Mouse (Mus musculus) monocyte, adult 2 months (primary cell): Measurements from ENCODE around the gene Mxi1.
A peak's percentile ranks its signal among the peaks of the same experiment; 100 is the strongest.

ENCODE experiments used
- DNase-seq, 2 experiments: peaks; one replicate each; pipeline ENCODE4 v3.0.0; 2022; ENCODE audit warnings: low spot score in 2 of 2, low read depth in 1 of 2

The Mxi1 gene

DNA sequence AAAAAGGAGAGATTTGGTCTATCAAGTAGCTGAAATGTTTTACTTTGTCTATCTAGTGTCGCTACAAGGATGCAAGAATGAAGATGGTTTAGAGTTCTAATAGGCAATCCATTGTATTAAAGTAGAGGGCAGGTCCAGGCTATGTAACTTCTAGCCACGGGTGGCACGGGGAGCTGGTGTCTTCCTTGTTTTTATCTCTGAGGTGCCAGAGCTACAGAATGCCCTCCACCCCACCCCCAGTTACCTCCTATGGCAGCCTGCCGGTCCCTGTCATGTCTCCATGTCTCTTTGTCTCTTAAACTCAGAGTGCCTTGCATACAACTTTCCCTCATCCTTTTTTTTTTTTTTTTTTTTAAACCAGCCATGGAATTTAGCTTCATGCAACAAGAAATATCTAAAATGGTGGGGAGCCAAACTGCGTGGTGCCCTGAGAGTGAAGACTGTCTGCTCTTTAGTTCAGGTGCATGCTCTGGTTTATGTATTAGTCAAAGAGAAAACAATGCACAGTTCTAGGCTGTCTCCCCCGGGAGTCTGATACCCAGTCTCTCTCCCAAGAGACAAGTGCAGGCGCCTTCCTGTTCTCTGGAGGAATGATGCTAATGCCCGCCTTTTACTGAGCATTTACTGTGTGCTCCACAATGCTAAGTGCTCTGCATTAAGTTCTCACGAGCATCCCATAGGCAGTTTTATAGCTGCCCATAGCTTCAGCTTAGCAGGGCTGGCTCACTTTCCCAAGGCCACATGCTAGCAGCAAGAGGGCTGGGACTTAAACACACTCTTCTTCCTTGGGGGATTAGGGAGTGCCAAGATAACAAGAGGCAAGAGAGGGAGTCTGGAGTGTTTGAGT is 10.2 kb downstream of the Mxi1 start:
- DNase-seq = no peak

DNA sequence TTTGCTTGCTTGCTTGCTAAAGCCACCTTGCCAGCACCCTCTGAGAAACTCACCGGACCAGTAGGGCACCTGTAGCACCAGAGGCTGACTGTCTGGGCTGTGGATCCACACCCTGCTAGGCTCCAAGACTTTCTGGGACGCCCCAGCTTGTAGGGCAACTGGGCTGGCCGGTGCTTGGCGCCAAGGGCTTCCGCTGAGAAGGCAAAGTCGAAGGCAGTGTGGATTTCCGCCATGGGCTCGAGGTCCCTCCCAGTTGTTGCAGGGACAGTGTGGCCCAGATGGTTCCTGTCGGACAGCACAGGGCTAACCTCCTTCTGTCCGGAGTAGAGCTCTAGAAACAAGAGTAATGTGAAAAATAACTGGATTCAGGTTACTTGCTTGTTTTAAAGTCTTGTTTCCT is 11.0 kb downstream of the Mxi1 start:
- no peak for DNase-seq

DNA sequence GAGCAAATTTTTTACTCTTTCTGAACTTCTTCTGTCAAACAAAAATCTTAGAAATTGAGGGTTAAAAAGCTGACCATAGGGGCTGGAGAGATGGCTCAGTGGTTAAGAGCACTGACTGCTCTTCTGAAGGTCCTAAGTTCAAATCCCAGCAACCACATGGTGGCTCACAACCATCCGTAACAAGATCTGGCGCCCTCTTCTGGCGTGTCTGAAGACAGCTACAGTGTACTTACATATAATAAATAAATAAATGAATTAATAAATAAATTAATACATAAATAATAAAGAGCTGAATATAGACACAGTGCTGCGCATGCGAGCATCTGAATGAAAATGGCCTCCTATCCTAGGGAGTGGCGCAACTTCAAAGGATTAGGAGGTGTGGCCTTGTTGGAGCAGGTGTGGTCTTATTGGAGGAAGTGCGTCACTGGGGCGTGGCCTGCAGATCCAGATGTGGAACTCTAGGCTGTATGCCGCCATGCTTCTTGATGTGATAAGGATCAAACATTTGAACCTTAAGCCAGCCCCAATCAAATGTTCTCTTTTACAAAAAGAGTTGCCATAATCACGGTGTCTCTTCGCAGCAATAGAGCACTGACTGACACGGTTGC is 12.2 kb downstream of the Mxi1 start:
- no peak for DNase-seq

DNA sequence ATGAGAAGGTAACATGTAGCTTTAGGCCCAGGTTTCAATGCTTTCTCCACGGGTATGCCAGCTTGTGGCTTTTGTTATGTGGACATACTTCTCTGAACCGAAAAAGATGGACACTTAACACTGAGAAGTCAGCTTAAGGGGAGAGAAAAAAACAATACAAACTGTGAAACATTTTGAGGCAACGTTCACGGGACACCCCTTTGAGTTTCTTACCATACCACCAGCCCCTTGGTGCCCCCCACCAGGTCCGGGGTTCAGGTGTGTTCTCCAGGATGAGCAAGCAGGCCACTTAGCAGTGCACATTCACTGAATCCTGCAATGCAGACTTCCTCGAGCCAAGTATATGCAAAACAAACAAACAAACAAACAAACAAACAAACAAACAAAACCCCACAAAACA is 14.5 kb downstream of the Mxi1 start:
- DNase-seq = no peak

DNA sequence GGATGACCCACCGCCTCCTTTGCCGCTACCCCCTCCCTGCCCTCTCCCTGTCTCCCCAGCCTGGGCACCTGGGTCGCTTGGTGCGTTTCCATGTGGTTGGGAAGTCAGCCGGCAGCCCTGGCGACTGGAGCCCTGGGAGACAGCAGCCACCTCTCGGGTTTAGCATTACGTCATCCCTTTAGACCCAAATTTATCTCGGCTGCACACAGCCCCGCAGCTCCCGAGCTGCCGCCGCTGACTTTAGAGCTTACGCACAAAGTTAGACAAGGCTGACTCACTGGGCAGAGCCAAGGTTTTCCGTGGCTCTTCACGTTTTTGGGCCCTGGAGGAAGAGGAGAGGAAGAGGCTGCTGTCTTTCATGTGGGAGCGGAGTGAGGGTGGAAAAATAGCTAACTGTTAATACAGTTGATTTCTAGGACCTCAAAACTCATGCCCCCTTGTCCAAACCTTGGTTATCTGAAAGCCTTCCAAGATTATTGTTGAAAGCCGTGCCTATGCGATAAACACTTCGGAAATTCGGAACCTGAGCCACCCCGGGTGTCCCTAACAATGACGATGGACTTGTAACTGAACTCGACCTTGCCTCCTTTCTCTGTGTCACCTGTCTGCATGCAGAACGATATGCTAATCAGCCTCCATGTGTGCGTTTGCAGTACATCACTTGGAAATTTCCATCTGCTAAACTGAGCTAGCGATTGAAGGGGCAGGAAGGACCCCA is 15.4 kb downstream of the Mxi1 start:
- no peak for DNase-seq

DNA sequence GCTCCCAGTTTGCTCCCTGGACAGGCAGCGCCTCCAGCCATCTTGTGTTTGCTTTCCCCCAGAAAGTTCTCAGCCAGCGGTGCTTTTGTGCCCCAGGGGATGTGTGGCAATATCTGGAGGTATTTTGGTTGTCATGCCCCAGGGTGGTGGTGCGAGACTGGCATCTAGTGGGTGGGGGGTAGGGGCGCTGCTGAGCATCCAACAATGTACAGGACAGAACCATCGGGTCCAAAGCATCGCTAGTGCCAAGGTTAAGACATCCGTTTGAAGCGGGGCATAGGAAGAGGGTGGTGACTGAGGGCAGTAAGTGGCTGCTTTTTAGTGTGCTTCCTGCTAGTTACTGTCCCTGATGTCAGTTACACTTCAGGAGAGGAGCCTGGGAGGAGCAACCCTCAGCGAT is 17.8 kb downstream of the Mxi1 start:
- DNase-seq = no peak

DNA sequence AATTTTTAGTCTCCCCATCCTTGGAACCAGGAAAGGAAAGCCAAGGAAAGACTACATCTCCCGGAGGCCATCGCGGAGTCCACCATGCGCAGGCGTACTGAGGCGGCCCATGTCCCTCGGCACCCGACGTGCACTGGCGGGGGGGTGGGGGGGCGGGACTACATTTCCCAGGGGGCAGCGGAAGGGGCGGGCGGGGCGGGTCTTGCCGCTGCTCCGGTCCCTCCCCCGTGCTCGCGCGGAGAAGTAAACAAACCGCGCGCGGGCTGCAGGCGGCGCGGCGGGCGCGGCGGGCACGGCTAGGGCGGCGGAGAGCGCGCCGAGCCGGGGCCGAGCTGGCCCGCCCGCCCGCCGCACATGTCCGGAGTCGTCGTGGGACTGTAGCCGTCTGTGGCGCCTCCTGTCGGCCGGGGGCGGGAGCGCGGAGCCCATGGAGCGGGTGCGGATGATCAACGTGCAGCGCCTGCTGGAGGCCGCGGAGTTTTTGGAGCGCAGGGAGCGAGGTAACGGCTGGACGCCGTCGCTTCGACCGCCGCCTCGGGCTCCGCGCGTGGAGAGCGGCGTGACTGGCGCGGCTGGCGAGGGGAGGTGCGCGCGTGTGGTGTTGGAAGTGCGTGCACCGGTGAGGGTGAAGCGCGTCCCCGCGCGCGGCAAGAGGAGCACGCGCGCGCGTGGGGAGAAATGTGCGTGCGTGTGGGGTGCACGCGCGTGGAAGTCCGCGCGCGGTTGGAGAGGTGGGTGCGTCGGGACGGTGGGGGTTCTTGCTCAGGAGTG is 19.1 kb downstream of the Mxi1 start:
- DNase-seq = peak; percentile 71 to 87

DNA sequence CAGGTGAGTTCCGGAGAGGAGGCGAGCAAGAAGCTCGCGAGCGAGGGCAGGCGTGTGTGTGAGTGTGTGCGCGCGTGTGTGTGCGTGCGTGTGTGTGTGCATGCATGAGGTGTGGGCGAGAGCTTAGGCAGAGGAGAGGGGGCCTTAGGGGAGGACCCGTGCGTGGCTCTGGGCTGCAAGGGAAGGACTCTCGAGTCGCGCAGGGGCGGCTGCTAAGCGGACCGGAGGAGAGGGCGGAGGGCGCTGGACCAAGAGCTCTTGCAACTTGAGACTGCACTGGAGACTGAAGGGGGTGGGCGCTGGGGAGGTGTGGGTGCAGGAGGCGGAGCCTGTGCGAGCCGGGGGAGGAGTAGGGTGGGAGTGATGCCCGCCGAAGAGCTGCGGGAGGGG is 19.7 kb downstream of the Mxi1 start:
- no peak for DNase-seq

DNA sequence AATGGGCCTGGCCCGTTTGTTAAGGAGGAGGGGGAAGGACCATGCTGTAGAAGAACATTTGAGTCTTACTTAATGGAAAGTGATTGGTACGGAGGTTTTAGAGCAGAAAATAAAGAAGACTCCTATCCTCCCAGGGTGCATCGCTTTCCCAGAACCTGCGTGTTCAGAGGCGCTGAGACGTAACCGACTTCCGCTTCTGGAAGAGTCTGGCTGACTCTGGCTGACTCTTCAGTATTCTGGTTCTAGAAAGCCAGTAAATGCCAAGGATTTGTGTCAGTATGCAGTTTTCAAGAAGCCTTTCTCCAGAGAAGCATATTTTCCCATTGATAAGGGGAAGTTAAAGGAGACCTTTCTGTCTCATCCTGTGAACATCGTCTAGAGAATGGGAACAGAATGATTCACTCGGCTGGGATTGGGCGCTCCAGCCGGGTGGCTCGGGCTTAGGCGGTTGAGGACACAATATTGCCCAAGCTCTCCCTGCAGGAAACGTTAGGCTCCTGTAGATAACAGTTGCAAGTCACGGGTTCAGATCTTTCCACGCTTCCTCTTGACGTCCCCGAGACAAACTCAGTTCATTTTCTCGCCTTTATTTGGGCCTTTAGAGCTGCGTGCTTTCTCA is 21.7 kb downstream of the Mxi1 start:
- DNase-seq = no peak

DNA sequence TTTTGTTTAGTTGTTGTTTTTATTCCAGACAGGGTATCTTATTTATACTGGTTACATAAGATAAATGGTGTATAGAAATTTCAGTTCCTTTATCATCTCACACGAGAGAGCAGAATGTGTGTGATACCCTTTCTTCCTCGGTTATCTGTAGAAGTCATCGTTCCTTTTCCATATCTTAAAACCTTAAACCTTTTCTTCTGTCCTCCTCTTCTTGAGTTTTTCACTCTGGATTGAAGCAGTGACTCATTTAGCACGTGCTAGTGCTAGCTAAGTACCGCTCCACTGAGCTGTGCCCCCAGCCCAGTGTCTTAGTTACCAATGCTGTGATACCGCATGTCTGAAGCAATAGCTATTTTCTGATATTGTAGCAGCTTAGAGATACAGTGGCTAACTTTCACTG is 23.4 kb downstream of the Mxi1 start:
- no peak for DNase-seq

DNA sequence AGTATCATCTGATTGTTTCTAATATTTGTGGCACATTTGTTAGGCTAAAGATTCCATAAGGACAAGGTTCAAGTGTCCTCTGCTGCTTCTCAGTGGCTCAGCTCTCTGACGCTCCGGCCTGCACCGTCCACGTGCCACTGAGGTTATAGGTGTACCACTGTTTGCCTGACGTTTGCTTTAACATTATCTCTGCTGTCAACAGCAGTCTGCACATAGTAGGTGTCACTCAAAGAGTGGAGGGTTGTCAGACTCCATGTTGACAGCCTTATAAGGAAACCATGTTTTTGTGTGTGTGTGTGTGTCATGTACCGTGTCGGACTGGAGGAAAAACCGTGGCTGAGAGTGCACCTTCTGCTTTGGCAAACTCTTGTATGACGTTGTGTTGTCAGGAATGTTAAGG is 24.9 kb downstream of the Mxi1 start:
- no peak for DNase-seq

DNA sequence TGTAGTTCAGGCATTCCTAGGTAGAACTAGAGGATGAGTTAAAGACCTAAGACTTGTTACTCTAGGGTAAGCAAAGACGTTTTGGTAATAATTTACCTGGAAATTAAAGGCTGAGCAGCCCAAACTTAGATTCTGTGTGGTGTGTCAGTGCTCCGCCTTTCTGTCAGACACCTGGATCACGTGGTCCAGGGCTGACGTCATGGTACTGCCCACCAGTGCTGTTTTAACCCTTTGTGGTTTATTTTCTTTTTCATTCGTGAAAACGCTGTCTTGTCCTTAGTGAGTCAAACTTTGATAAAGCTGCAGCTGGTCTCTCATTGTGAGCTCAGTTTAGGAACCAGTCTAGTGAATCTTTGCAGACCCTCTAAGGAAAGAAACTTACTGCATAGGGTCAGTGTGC is 30.1 kb downstream of the Mxi1 start:
- no peak for DNase-seq

DNA sequence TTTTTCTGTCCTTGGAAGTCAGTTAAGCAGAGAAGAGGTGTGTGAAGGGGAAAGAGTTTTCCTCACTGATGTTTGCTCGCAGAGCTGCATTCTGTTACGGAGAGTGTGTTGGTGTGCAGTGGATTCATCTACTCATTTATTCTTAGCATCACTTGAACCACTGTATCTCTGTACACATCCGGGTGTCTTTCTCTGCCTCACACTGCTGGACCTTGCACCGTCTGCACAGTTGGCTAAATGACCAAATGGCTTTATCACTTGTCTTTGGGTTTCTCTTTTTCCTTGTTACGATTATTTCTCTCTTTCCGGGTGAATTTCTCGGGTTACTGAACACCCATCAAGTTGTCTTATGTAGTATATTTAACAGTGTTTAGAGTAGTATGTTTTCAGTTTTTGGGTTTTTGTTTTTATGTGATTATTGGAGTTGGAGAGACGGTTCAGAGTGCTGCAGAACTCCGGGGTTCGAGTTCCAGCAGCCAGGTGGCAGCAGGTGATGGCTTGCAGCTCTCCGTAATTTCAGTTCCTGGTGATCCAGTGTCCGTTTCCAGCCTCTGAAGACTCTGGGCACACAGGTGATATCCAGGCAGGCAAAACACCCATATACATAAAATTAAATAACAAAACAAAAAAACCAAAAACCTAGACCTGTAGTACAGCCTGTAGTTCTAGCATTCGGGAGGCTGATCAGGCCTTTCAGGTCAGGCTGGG is 33.0 kb downstream of the Mxi1 start:
- no peak for DNase-seq

DNA sequence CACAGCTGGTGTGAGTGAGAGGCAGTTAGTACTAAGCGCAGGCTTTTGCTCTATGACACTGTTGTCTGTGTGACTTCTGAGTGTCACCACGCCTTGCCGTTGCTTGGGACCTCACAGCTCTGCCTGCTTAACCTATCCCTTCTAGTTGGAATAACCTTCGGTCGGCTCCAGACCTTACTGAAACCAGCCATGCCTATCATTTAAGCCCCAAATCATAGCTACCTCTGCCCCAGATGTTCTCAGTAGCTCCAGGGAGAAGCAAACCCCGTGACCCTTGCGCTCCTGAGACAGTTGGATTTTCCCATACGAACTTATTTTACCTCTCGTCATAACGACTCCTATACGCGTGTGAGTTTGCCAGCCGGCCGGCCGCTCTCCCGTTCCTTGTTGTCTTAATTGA is 33.7 kb downstream of the Mxi1 start:
- no peak for DNase-seq

DNA sequence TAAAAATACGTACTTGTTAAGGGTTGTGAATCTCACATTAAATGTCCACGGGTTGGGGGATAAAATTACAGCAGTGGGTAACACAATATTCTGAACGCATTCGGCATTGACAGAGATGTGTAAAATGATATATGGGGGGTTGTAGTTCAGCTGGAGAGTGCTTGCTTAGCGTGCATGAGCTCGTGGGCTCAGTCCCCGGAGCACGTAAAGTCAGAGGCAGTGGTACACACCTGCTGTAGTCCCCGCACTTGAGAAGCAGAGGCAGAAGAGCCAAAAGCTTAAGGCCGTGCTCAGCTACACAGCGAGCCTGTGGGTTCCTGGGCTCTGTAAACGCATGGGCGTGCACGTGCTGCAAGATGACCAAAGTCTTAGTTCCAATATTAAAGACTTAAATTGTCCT is 35.4 kb downstream of the Mxi1 start:
- no peak for DNase-seq

DNA sequence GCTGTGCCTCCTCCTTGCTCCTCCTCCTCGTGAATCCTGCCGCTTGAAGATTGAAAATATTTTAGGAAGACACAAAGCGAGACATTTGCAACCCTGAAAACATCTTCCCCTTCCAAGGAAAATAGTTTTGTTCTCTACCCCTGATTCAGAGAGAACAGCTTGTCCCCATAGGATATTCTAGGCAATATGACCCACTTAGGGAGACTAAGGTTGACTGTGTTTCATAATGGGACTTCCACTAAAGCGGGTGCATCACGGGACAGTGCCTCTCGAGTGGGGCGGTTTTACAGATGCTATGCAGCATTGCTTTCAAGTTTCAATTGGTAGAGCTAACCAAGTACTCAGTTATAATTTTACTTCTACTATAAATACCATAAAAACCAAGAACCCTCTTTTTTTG is 43.5 kb downstream of the Mxi1 start:
- DNase-seq = no peak

DNA sequence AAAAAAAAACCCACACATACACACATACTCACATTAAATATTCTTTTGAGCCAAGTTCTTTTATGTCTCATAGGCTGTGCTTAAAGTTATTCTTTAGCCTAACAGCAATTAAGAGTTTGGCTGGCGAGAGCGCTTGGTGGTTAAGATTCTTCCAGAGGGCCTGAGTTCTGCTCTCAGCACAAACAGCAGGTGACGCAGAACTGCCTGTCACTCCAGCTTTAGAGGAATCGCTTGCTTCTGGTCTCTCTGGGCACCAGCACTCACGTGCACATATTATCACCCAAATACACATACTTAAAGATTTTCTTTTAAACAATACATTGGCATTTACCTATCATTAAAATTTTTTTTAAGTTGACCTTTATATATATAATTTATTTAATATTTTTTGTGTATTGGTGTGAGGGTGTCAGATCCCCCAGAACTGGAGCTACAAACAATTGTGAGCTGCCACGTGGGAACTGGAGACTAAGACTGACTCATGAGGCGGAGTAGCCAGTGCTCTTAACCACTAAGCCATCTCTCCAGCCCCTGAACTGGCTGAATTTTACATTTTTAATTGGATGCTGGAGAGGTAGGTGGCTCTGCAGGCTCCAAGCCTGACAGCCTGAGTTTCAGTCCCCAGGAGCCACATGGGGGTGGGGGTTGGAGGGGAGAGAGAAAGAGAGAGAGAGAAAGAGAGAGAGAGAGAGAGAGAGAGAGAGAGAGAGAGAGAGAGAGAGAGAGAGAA is 44.1 kb downstream of the Mxi1 start:
- DNase-seq = no peak

DNA sequence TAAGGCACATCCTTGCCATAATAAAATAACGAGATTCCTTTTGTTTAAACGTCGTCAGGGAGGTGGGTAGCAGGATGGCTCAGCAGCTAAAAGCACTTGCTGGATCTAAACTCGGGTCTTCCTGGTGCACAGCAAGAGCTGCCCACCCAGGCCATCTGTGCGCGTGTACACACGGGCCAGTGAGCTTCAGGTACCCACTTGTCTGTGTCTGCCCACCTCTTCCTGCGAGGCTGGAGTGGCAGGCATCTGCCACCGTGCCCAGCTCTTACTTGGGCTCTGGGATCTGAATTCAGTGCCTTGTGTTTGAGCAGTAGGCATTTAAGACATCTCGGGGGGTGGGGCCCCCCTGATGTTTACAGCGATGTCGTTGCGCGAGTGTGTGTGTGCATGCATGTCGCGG is 44.7 kb downstream of the Mxi1 start:
- DNase-seq = no peak

DNA sequence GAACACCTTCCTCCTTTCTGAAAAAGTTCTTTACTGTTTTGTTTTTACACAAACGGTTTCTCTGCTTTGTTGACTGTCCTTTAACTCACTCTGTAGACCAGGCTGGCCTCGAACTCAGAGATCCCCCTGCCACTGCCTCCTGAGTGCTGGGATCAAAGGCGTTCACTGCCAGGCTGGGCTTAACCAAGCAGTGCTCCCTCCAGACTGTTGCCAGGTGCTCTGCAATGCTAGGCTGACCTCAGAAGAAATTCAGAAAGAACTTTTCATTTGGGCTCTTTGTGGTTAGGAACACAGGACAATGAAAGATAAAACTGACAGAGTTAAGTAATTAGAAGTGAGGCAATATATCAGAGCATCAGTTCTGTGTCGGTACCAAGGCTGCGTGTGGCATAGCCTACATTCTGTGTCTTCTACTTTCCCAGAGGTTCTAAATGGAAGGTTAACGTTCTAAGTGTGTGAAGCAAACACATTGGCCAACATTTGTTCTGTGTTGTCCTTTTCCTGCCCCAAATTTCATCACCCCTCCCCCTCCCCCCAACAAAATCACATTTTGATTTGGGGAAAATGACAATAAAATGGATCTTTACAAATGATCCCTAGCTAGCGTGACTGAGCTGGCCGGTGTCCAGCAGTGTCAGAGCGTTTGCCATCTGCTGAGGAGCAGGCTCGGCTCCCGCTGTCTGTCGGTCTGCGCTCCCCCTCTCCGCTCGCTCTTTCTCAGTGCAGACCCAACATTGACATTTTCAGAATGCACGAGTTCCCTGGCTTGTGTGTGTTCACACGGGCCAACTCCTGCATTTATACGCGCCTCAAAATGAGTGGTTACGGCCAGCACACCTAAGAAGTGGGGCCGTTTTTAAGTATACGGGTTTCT is 49.1 kb downstream of the Mxi1 start:
- DNase-seq = no peak
